Mouse (Mus musculus): Measurements from ENCODE around the gene Sar1b. TPM values are rescaled to one million over a fixed set of nuclear protein-coding genes. Genes with fewer than 3 reads are reported as not detected.

The Sar1b gene
- total and polyA plus RNA-seq, 2 experiments from 2014 or later = 115 to 230 TPM

- TF ChIP-seq CTCF (IDR thresholded peaks at IDR 0.05) = no peak
- no peak overlapping the region for H3K9ac ChIP-seq (replicated peaks; ENCODE audit: low read length, poor library complexity, severe bottlenecking)
- no peak for ATAC-seq (ENCODE audit: low FRiP score)
- 60% methylated on average over 13 of the region's 13 CpGs for WGBS
- H3K4me1 ChIP-seq (ENCODE audit: insufficient read depth, low read length) = no peaks in the 10 kb centered on the region
- H3K4me3 ChIP-seq (ENCODE audit: low read depth, low read length) = no peak overlapping the region
- H3K36me3 ChIP-seq (ENCODE audit: insufficient read depth, low read length) = no peaks in the 10 kb centered on the region
- no peaks in the 10 kb centered on the region for H3K27me3 ChIP-seq (ENCODE audit: insufficient read depth, low read length)
- no peak overlapping the region for H3K27ac ChIP-seq (ENCODE audit: low read depth, low read length)
- no peak overlapping the region for H3K4me2 ChIP-seq (ENCODE audit: low read depth, low read length, poor library complexity, severe bottlenecking)
- no peaks in the 10 kb centered on the region for H3K9me3 ChIP-seq (ENCODE audit: low read length)
- no peak for DNase-seq (ENCODE audit: low spot score)
Measured at GRCm38 (mm10) chr11:51807108-51807879, 43.8 kb downstream of the Sar1b start.

GRCm38 (mm10) chr11:51809632-51810224 is 46.2 kb downstream of the Sar1b start:
- peak; percentile 70 for DNase-seq (ENCODE audit: low spot score)
- no peaks in the 10 kb centered on the region for H3K27me3 ChIP-seq (ENCODE audit: insufficient read depth, low read length)
- H3K4me3 ChIP-seq (ENCODE audit: low read depth, low read length) = no peak overlapping the region
- ATAC-seq (ENCODE audit: low FRiP score) = no peak
- WGBS = 62% methylated on average over 6 of the region's 6 CpGs
- H3K27ac ChIP-seq (ENCODE audit: low read depth, low read length) = no peak overlapping the region
- H3K36me3 ChIP-seq (ENCODE audit: insufficient read depth, low read length) = no peaks in the 10 kb centered on the region
- no peak overlapping the region for H3K4me2 ChIP-seq (ENCODE audit: low read depth, low read length, poor library complexity, severe bottlenecking)
- no peaks in the 10 kb centered on the region for H3K9me3 ChIP-seq (ENCODE audit: low read length)
- no peaks in the 10 kb centered on the region for H3K4me1 ChIP-seq (ENCODE audit: insufficient read depth, low read length)
- no peak overlapping the region for H3K9ac ChIP-seq (replicated peaks; ENCODE audit: low read length, poor library complexity, severe bottlenecking)
- TF ChIP-seq CTCF (IDR thresholded peaks at IDR 0.05) = peak; percentile 24; the same call in 1 of the 2 replicates

- Histone ChIP-seq H3K27me3 (ENCODE audit: insufficient read depth, low read length) (no peaks in the 10 kb centered on the region), H3K9ac (replicated peaks; ENCODE audit: low read length, poor library complexity, severe bottlenecking) (no peak overlapping the region), H3K9me3 (ENCODE audit: low read length) (no peaks in the 10 kb centered on the region), H3K27ac (ENCODE audit: low read depth, low read length) (no peak overlapping the region), H3K4me1 (ENCODE audit: insufficient read depth, low read length) (no peaks in the 10 kb centered on the region), H3K4me3 (ENCODE audit: low read depth, low read length) (no peak overlapping the region), H3K36me3 (ENCODE audit: insufficient read depth, low read length) (no peaks in the 10 kb centered on the region), H3K4me2 (ENCODE audit: low read depth, low read length, poor library complexity, severe bottlenecking) (no peak overlapping the region)
- peak; percentile 40 for TF ChIP-seq CTCF (IDR thresholded peaks at IDR 0.05)
- DNase-seq (ENCODE audit: low spot score) (no peak), ATAC-seq (ENCODE audit: low FRiP score) (no peak)
- 85% methylated on average over 4 of the region's 4 CpGs for WGBS
Measured at GRCm38 (mm10) chr11:51811230-51811629, 47.7 kb downstream of the Sar1b start.

- no peak overlapping the region for H3K4me2 ChIP-seq (ENCODE audit: low read depth, low read length, poor library complexity, severe bottlenecking)
- H3K9me3 ChIP-seq (ENCODE audit: low read length) = no peaks in the 10 kb centered on the region
- ATAC-seq (ENCODE audit: low FRiP score) (no peak), DNase-seq (ENCODE audit: low spot score) (no peak)
- no peak overlapping the region for H3K27ac ChIP-seq (ENCODE audit: low read depth, low read length)
- H3K36me3 ChIP-seq (ENCODE audit: insufficient read depth, low read length) = no peaks in the 10 kb centered on the region
- no peaks in the 10 kb centered on the region for H3K4me1 ChIP-seq (ENCODE audit: insufficient read depth, low read length)
- no peak overlapping the region for H3K9ac ChIP-seq (replicated peaks; ENCODE audit: low read length, poor library complexity, severe bottlenecking)
- H3K27me3 ChIP-seq (ENCODE audit: insufficient read depth, low read length) = no peaks in the 10 kb centered on the region
- no peak for TF ChIP-seq CTCF (IDR thresholded peaks at IDR 0.05)
- 93% methylated on average over 8 of the region's 8 CpGs for WGBS
- no peak overlapping the region for H3K4me3 ChIP-seq (ENCODE audit: low read depth, low read length)
Measured at GRCm38 (mm10) chr11:51812022-51812546, 48.6 kb downstream of the Sar1b start.

GRCm38 (mm10) chr11:51817756-51818155 is 54.3 kb downstream of the Sar1b start:
- H3K9me3 ChIP-seq (ENCODE audit: low read length) = no peaks in the 10 kb centered on the region
- H3K4me2 ChIP-seq (ENCODE audit: low read depth, low read length, poor library complexity, severe bottlenecking) = no peak overlapping the region
- no peak overlapping the region for H3K4me3 ChIP-seq (ENCODE audit: low read depth, low read length)
- H3K4me1 ChIP-seq (ENCODE audit: insufficient read depth, low read length) = no peaks in the 10 kb centered on the region
- H3K36me3 ChIP-seq (ENCODE audit: insufficient read depth, low read length) = peaks cover 7% of the 10 kb centered on the region; the same call in 1 of the 2 replicates
- no peak overlapping the region for H3K9ac ChIP-seq (replicated peaks; ENCODE audit: low read length, poor library complexity, severe bottlenecking)
- ATAC-seq (ENCODE audit: low FRiP score) (0 out of 2 replicates have a peak, but pooled peaks have one; percentile 20), DNase-seq (ENCODE audit: low spot score) (peak; percentile 86)
- no peaks in the 10 kb centered on the region for H3K27me3 ChIP-seq (ENCODE audit: insufficient read depth, low read length)
- 36% methylated on average over 6 of the region's 6 CpGs for WGBS
- peak; percentile 90 for TF ChIP-seq CTCF (IDR thresholded peaks at IDR 0.05)
- H3K27ac ChIP-seq (ENCODE audit: low read depth, low read length) = no peak overlapping the region

- ATAC-seq (ENCODE audit: low FRiP score) (no peak), DNase-seq (ENCODE audit: low spot score) (no peak)
- H3K27ac ChIP-seq (ENCODE audit: low read depth, low read length) = no peak overlapping the region
- no peak overlapping the region for H3K4me3 ChIP-seq (ENCODE audit: low read depth, low read length)
- H3K9me3 ChIP-seq (ENCODE audit: low read length) = no peaks in the 10 kb centered on the region
- no peak overlapping the region for H3K4me2 ChIP-seq (ENCODE audit: low read depth, low read length, poor library complexity, severe bottlenecking)
- H3K4me1 ChIP-seq (ENCODE audit: insufficient read depth, low read length) = no peaks in the 10 kb centered on the region
- H3K9ac ChIP-seq (replicated peaks; ENCODE audit: low read length, poor library complexity, severe bottlenecking) = no peak overlapping the region
- H3K36me3 ChIP-seq (ENCODE audit: insufficient read depth, low read length) = peaks cover 7% of the 10 kb centered on the region; the same call in 1 of the 2 replicates
- TF ChIP-seq CTCF (IDR thresholded peaks at IDR 0.05) = no peak
- WGBS = 91% methylated on average over 4 of the region's 4 CpGs
- H3K27me3 ChIP-seq (ENCODE audit: insufficient read depth, low read length) = no peaks in the 10 kb centered on the region
Measured at GRCm38 (mm10) chr11:51818837-51819236, 55.4 kb downstream of the Sar1b start.
